Mouse (Mus musculus) kidney, adult 18-20 months (tissue): ENCODE measurements around the gene Pcdh9.
A peak's percentile ranks its signal among the peaks of the same experiment; 100 is the strongest.

Experiments
- DNase-seq: peaks from one replicate; pipeline ENCODE4 v3.0.0; 2021

The Pcdh9 gene

DNA sequence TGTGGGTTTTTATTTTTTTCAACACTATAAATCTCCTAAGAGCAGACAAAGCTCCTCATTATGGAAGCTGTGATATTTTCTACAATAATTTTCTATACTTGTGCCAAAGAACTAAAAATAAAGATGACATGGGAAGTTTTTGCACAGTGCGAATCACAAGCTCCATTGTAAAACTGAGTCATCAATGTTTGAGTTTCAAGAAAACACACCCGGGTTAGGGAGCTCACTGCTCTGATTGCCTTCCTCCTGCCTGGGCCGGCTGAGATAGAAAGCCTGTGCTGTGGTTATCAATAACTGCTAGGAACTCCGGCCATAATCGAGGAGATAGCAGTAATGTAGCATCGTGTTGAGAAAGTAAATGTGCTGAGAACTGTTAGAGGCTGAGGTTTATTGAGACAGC lies 344.9 kb downstream of the Pcdh9 start:
- no peak for DNase-seq

DNA sequence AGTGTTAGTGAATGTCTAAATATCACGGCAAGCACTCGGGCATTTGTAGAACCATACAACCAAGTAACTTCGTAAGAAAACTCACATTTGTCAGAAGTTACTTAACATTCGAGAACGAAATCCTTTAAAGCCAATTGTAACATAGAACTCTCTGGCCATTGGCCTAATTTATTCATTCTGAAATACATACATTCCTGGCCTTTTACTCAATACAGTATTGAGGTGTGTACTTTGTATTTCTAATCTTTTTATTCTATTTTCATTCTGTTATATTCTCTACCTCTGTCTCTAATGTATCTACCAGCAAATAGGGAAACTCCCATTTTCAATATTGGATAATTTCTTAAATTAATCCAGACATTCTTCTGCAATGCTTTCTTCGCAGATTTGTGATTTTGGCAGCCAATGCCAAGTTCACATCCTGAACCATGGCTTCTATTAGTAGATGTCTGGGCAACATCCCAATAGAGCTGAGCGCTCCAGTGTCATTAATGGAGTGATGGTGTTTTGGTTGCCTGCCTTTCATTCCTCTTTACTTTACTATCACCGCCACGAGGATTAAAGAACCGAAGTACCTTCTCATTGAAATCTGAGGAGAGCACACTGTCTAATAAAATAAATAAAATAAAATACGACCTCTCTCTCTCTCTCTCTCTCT lies 346.4 kb downstream of the Pcdh9 start:
- DNase-seq, result no peak

DNA sequence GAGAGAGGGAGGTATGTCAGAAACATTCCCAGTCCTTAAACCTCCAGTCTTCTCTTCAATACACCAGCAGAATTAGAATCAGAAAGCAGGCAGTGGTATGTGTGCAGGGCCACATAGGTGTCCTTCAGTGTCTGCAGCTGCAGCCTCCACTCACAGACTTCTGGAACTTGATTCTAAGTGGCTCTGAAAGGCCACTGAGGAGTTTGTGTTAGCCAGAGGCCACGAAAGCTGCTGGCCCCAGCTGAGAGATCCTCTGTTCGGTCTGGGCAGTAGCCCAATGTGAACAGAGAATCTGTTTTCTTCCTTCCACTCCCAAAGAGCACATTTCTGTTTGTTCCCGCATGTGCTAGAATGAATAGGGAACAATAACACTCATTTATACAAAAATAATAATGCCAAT lies 346.9 kb downstream of the Pcdh9 start:
- no peak for DNase-seq

DNA sequence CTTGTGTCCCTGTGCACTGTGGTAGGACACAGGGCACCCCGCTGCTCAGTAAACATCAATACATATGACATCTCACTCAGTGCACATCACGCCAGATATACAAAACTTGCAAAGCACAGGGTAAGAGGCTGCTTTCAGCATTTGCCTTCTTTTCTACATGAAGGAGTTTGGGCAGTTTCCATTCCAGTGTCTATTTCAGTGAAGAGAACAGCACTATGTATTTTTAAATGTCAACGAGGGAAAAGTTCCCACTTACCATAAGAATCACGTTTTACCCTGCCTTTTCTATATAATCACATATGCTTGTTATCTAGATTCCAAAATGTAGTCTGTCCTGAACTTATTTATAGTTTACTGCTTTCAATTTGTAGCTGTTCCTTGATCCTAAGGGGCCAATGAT lies 355.6 kb downstream of the Pcdh9 start:
- no peak for DNase-seq

GRCm38 (mm10) chr14:93523430-93523829 lies 367.0 kb downstream of the Pcdh9 start:
- DNase-seq, result no peak

GRCm38 (mm10) chr14:93520166-93520565 lies 370.3 kb downstream of the Pcdh9 start:
- no peak for DNase-seq

- DNase-seq, result no peak
Measured at GRCm38 (mm10) chr14:93516679-93517078, 373.8 kb downstream of the Pcdh9 start.

- no peak for DNase-seq
Measured at GRCm38 (mm10) chr14:93506107-93506506, 384.4 kb downstream of the Pcdh9 start.

DNA sequence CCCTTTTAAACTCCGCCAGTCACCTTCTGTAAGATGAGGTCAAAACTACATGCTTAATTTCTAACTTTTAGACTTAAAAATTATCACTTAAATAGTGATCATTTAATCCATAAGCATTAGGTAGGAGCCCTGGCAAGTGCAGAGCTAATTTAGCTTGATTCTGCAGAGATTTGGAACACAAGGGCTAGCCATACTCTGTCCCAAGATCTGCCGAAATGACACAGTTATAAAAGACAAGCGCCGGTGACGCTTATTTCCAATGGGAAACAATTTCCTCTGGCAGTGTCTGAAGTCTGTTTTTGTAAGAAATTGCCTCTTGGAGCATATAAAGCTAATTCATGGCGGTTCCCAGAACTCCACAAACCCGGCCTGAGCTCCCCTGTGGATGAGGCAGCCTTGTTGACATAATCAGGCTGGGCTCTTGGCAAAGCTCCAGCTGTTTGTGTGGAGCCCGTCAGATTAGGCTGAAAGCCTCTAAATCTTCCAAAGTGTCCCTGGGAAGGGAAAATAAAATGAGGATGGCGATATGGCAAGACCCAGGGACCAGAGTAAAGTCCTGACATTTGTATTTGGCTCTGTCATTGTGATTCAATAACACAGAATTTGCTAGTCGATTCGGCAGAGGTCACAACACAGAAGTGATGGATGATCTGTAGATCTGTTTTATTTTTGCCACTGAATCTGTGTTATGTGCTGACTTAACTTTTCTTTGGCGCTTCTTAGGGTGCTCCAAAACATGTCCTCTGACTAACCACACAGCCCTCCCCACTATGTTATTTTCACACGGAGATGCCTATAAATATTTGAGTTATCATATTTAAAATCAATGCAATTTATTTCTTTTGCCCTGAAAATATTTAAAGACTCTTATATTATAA lies 391.4 kb downstream of the Pcdh9 start:
- peak; percentile 37 for DNase-seq

- no peak for DNase-seq
Measured at GRCm38 (mm10) chr14:93474991-93475390, 415.5 kb downstream of the Pcdh9 start.

- no peak for DNase-seq
Measured at GRCm38 (mm10) chr14:93472494-93472893, 418.0 kb downstream of the Pcdh9 start.

- DNase-seq, result no peak
Measured at GRCm38 (mm10) chr14:93463360-93463892, 427.1 kb downstream of the Pcdh9 start.

DNA sequence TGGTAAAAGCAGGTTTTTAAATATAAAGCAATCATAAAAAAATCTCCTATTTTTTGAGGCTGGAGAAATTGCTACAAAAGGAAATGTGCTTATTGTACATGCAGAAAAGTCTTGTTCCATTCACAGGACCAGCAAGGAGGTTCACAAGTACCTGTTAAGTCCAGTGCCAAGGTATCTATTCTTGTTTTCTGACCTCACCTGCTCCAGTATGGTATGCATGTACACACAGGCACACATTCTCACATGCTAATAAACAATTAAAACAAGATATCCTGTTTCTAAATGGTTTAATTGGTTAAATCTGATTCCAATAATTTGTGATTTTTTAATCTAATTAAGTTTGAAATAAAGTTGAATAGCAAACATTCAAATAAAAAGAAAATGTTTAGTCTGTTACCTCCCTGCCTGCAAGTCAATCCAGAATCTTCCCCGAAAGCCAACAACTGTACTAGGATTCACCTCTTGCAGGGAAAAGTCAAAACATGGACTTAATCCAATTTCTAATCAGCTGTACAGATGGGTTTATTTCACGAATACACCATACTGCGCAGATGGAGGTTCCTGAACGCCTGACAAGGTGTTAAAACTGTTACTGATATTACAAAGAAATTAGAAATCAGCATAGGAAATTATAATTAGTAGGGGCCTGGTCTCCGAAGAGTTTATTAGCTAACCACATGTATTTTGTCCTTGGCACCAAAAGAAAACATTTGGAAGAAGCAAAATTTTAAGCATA lies 439.4 kb downstream of the Pcdh9 start:
- DNase-seq, result no peak

- DNase-seq, result no peak
Measured at GRCm38 (mm10) chr14:93441852-93442251, 448.6 kb downstream of the Pcdh9 start.

DNA sequence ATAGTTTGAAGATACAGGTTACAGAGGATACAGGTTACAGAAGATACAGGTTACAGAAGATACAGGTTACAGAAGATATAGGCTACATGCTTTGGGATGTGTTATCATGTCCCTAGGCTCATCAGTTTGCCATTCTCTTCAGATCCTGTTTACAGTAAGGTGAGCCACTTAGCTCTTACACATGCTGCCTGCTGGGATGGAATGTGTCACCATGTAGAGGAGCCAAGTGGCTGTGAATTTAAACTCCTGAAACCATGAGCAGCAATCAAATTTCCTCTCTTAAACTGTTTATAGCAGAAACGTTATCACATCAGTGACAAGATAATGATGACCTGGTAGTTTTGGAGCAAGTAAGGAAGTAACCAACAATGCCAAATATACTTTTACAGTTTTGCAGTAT lies 453.3 kb downstream of the Pcdh9 start:
- DNase-seq, result no peak

DNA sequence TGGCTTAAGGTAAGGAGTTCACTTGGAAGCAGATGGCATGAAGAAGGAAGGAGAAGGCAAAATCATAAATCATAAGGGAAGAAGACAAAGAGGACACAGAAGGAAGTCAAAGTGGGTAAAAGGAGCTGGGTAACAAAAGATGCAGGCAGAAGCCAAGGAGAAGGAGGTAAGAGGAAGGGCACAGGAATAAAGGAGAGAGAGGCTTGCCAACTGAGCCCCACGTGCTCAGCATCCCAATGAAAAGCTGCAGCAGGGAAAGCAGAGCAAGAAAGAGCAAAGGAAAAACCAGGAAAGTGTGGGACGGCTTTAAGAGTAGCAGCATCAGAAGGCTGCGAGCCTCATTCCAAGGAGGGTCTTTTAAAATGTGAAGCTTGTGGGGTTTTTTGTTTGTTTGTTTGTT lies 473.7 kb downstream of the Pcdh9 start:
- DNase-seq, result no peak

- no peak for DNase-seq
Measured at GRCm38 (mm10) chr14:93415496-93415895, 475.0 kb downstream of the Pcdh9 start.

- DNase-seq, result no peak
Measured at GRCm38 (mm10) chr14:93409314-93409713, 481.2 kb downstream of the Pcdh9 start.

- DNase-seq, result no peak
Measured at GRCm38 (mm10) chr14:93407747-93408146, 482.7 kb downstream of the Pcdh9 start.

- DNase-seq, result no peak
Measured at GRCm38 (mm10) chr14:93385090-93385489, 505.4 kb downstream of the Pcdh9 start.

DNA sequence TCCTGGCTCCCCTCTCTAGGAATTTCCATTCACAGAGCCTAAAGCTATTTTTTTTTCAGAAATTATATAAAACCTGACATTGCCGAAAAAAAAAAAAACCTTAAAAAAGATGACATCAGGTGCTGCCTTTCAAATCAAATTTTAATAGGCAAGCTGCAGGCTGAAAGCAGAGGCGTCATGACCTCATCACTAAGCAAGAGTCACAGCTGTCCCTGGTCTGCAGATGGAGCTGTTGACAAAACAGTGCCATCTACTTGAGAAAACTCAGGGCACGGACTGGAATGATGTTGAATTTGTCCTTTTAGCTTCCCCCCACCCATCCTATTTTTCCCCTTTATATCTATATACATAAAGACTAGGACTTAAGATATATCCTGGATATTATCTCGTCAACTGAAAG lies 509.3 kb downstream of the Pcdh9 start:
- DNase-seq, result no peak

DNA sequence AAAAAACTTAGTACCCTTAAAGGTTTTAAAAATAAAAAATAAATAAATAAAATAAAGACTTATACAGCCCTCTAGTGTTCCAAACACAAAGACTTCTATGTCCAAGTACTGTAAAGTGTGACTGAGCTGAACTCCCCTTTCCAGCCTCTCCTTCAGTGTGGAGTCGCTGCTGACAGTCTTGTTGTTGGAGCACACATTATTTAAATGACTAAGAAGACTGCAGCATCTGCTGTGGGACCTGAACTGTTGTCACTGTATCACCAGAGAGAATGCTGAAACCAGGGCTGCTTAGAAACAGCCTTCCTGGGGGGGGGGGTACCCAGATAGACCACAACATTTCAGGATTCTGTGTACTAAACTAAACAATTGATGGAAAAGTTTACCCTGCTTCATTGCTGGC lies 509.7 kb downstream of the Pcdh9 start:
- no peak for DNase-seq

- no peak for DNase-seq
Measured at GRCm38 (mm10) chr14:93376159-93376558, 514.3 kb downstream of the Pcdh9 start.
